Comparison of ENCODE assay signal across 8 mouse cellular contexts in the genomic region with DNA sequence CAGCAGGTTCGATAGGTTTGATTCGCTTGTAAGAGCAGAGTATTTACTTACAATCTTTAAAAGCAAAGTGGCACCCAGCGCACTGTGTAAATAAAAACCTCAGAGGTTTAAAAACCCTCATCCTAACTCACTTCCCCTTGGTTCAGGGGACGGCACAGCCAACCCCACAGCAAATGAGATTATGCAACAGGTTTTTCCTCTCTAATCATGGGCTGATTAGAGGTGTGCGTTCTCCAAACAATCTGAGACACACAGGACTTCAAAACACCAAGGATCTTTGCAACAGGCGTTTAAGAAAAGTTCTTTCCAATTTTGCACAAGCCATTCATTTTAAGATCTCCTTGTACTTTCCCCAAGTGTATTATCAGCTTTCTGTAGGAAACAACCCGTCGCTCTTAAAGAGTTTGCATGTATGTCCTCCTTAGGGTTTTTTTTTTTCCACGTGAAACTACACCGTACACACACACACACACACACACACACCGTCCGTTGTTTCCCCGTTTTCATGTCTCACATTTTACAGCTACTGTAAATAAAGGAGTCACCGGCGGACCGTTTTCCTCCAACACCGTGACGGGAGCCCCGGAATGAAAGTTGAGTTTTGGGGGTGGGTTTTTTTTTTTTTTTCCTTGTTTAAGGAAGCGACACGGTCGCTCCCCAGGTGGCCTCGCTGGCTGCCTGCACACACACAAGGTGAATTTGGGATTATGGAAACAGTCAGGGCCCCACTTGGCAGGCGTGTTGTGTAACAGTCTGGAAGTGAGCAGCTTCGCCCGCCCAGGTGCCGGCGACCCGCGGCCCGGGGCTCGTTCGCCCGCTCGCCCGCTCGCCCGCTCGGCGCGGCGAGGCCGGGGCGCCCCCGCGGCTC. TPM values are rescaled to one million over a fixed set of nuclear protein-coding genes. Genes with fewer than 3 reads are reported as not detected.
A peak's percentile ranks its signal among the peaks of the same experiment; 100 is the strongest.
DNase-seq lines count a peak whose midpoint lies in the region; ATAC-seq and TF ChIP-seq lines count a peak whose summit lies in the region.

No protein-coding gene starts in this region.

- no peaks in the 10 kb centered on the region for H3K9me3 ChIP-seq in G1E (replicated peaks)
- no peaks in the 10 kb centered on the region for H3K9me3 ChIP-seq in hindbrain, postnatal 0 days (ENCODE audit: low read length)
- H3K9me3 ChIP-seq in midbrain, embryonic 16.5 days (replicated peaks; ENCODE audit: control insufficient read depth, low read length, poor library complexity, severe bottlenecking) = no peaks in the 10 kb centered on the region

- intact Hi-C loops in gastrocnemius, postnatal 14 days (cut with DNase I; ENCODE audit: low total_unique reads) = no loop called here

- H3K36me3 ChIP-seq in G1E (replicated peaks) = peaks cover 8% of the 10 kb centered on the region
- no peaks in the 10 kb centered on the region for H3K36me3 ChIP-seq in hindbrain, postnatal 0 days (ENCODE audit: insufficient read depth, low read length)
- H3K36me3 ChIP-seq in liver, adult 2 months (ENCODE audit: control insufficient read depth, insufficient read depth, low read length) = peaks cover 4% of the 10 kb centered on the region
- no peaks in the 10 kb centered on the region for H3K36me3 ChIP-seq in midbrain, embryonic 16.5 days (ENCODE audit: control insufficient read depth, insufficient read depth, low read length)
- H3K36me3 ChIP-seq in testis, adult 2 months (ENCODE audit: control insufficient read depth, insufficient read depth, low read length) = no peaks in the 10 kb centered on the region

- peak overlapping the region; percentile 82 for H3K27ac ChIP-seq in hindbrain, postnatal 0 days
- peak overlapping the region; percentile 98 for H3K27ac ChIP-seq in liver, adult 2 months (replicated peaks; ENCODE audit: insufficient read depth, low read depth, low read length)
- H3K27ac ChIP-seq in midbrain, embryonic 16.5 days (ENCODE audit: low read length) = peak overlapping the region; percentile 76
- H3K27ac ChIP-seq in testis, adult 2 months (ENCODE audit: control insufficient read depth, insufficient read depth, low read depth, low read length) = peak overlapping the region; percentile 98

- peak; percentile 47 for ATAC-seq in G1E (ENCODE audit: extremely low read depth, insufficient number of reproducible peaks, low FRiP score, poor library complexity, severe bottlenecking)
- ATAC-seq in hindbrain, postnatal 0 days = peak; percentile 33
- peak; percentile 33; the same call in 1 of the 2 replicates for ATAC-seq in midbrain, embryonic 16.5 days

- DNase-seq in 3134 (ENCODE audit: extremely low read depth, insufficient read length, low spot score) (peak; percentile 62), G1E (ENCODE audit: low spot score) (peak; percentile 23)
- DNase-seq in cerebellum, adult 9-11 months = peak; percentile 76
- DNase-seq in gastrocnemius, postnatal 14 days = peak; percentile 32
- peak; percentile 38 for DNase-seq in hindbrain, postnatal 0 days (ENCODE audit: low spot score)
- peak; percentile 97 for DNase-seq in liver, adult 2 months (ENCODE audit: extremely low read depth, low read depth, low spot score)

- H3K4me2 ChIP-seq in hindbrain, postnatal 0 days (ENCODE audit: low read depth, low read length) = peak overlapping the region; percentile 76
- H3K4me2 ChIP-seq in midbrain, embryonic 16.5 days (ENCODE audit: low read length) = peak overlapping the region; percentile 93

- H3K79me2 ChIP-seq in liver, adult 2 months (ENCODE audit: control insufficient read depth, insufficient read depth, low read length) = peaks cover 9% of the 10 kb centered on the region; the same call in 1 of the 2 replicates

- peak overlapping the region; percentile 77 for H3K9ac ChIP-seq in hindbrain, postnatal 0 days (replicated peaks; ENCODE audit: low read length)
- peak overlapping the region; percentile 100 for H3K9ac ChIP-seq in liver, adult 2 months (ENCODE audit: low read depth, low read length)
- H3K9ac ChIP-seq in midbrain, embryonic 16.5 days (ENCODE audit: low read depth, low read length) = peak overlapping the region; percentile 74

- H3K27me3 ChIP-seq in G1E (ENCODE audit: insufficient read depth, low read length) = no peaks in the 10 kb centered on the region
- no peaks in the 10 kb centered on the region for H3K27me3 ChIP-seq in hindbrain, postnatal 0 days (ENCODE audit: insufficient read depth, low read length)
- no peaks in the 10 kb centered on the region for H3K27me3 ChIP-seq in liver, adult 2 months (ENCODE audit: control insufficient read depth, insufficient read depth, low read length)
- H3K27me3 ChIP-seq in midbrain, embryonic 16.5 days (ENCODE audit: control insufficient read depth, insufficient read depth, low read depth, low read length) = peaks cover 2% of the 10 kb centered on the region; the same call in 1 of the 2 replicates
- H3K27me3 ChIP-seq in testis, adult 2 months (ENCODE audit: control insufficient read depth, insufficient read depth, low read length) = no peaks in the 10 kb centered on the region

- WGBS in hindbrain, postnatal 0 days = 1% methylated on average over 42 of the region's 46 CpGs
- 8% methylated on average over 46 of the region's 46 CpGs for WGBS in liver, adult 2 months
- under 1% methylated on average over 46 of the region's 46 CpGs for WGBS in midbrain, embryonic 16.5 days

- peak overlapping the region; percentile 85 for H3K4me3 ChIP-seq in G1E (ENCODE audit: low read depth, low read length)
- H3K4me3 ChIP-seq in hindbrain, postnatal 0 days (ENCODE audit: low read length) = peak overlapping the region; percentile 76
- H3K4me3 ChIP-seq in liver, adult 2 months (ENCODE audit: insufficient read depth, low read depth, low read length) = peak overlapping the region; percentile 96
- peak overlapping the region; percentile 74 for H3K4me3 ChIP-seq in midbrain, embryonic 16.5 days (ENCODE audit: low read depth, low read length)
- H3K4me3 ChIP-seq in testis, adult 2 months (ENCODE audit: control insufficient read depth, low read depth, low read length) = peak overlapping the region; percentile 98

- H3K4me1 ChIP-seq in G1E (ENCODE audit: insufficient read depth, low read depth, low read length) = peaks cover 47% of the 10 kb centered on the region
- H3K4me1 ChIP-seq in hindbrain, postnatal 0 days (ENCODE audit: insufficient read depth, low read length) = peaks cover 3% of the 10 kb centered on the region; the same call in 1 of the 2 replicates
- peaks cover 9% of the 10 kb centered on the region; the same call in 1 of the 2 replicates for H3K4me1 ChIP-seq in liver, adult 2 months (ENCODE audit: control insufficient read depth, insufficient read depth, low read length)
- H3K4me1 ChIP-seq in midbrain, embryonic 16.5 days (ENCODE audit: control insufficient read depth, insufficient read depth, low read length) = no peaks in the 10 kb centered on the region
- peaks cover 19% of the 10 kb centered on the region for H3K4me1 ChIP-seq in testis, adult 2 months (ENCODE audit: control insufficient read depth, insufficient read depth, low read length)

- no peak for TF ChIP-seq CTCF in G1E (IDR thresholded peaks at IDR 0.05; ENCODE audit: low read depth, low read length)
- TF ChIP-seq CTCF in hindbrain, postnatal 0 days (IDR thresholded peaks at IDR 0.05; ENCODE audit: low read depth) = no peak
- TF ChIP-seq CTCF in liver, adult 2 months (IDR thresholded peaks at IDR 0.05; ENCODE audit: low read depth, low read length) = no peak
- TF ChIP-seq CTCF in testis, adult 2 months (IDR thresholded peaks at IDR 0.05; ENCODE audit: control insufficient read depth, insufficient read depth, insufficient replicate concordance, low read depth, low read length) = no peak

- no peak for TF ChIP-seq POLR2A in liver, adult 2 months (IDR thresholded peaks at IDR 0.05; ENCODE audit: extremely low read depth, insufficient read depth, low read length)
- TF ChIP-seq POLR2A in testis, adult 2 months (IDR thresholded peaks at IDR 0.05; ENCODE audit: control insufficient read depth, low read depth, low read length) = no peak

RNA-seq across cellular contexts. Expression of gene Dusp16, which starts 0.9 kb away (rescaled TPM):
- total RNA-seq in G1E (2014; fragmentation: Nextera tagmentation) = 55.5 TPM in 2 replicates
- total RNA-seq in G1E (2017) = 9.9 and 15.0 TPM in 2 replicates
- 2.9 and 5.2 TPM in 2 replicates for polyA plus RNA-seq in G1E (2012)
- 10 to 100 TPM; 13.5 to 14.4 TPM for total RNA-seq in gastrocnemius, postnatal 14 days (2021)
- total RNA-seq in hindbrain, postnatal 0 days (2014; rRNA removed) = 6.3 and 7.8 TPM in 2 replicates
- polyA plus RNA-seq in hindbrain, postnatal 0 days (2015; fragmentation: Nextera tagmentation; extraction: Ambion mirVana) = 4.1 and 4.5 TPM in 2 replicates
- 19.7 and 21.1 TPM in 2 replicates for total RNA-seq in liver, adult 2 months (2014; rRNA removed)
- 17.4 and 20.0 TPM in 2 replicates for polyA plus RNA-seq in liver, adult 2 months (2012; rRNA removed)
- polyA plus RNA-seq in midbrain, embryonic 16.5 days (2015; fragmentation: Nextera tagmentation; extraction: Ambion mirVana) = 4.7 and 5.5 TPM in 2 replicates
- 11.0 and 16.1 TPM in 2 replicates for polyA plus RNA-seq in testis, adult 2 months (2012; rRNA removed)

RNA-seq across cellular contexts. Expression of gene Crebl2, which starts 38.5 kb away (rescaled TPM):
- total RNA-seq in G1E (2014; fragmentation: Nextera tagmentation) = 8.4 and 11.4 TPM in 2 replicates
- 10.7 and 12.3 TPM in 2 replicates for total RNA-seq in G1E (2017)
- polyA plus RNA-seq in G1E (2012) = 2.0 and 2.4 TPM in 2 replicates
- total RNA-seq in gastrocnemius, postnatal 14 days (2021) = 1 to 10 TPM; 3.5 to 5.0 TPM
- total RNA-seq in hindbrain, postnatal 0 days (2014; rRNA removed) = 2.7 and 4.4 TPM in 2 replicates
- 2.6 and 3.6 TPM in 2 replicates for polyA plus RNA-seq in hindbrain, postnatal 0 days (2015; fragmentation: Nextera tagmentation; extraction: Ambion mirVana)
- total RNA-seq in liver, adult 2 months (2014; rRNA removed) = 48.5 and 49.5 TPM in 2 replicates
- polyA plus RNA-seq in liver, adult 2 months (2012; rRNA removed) = 20.9 and 23.2 TPM in 2 replicates
- polyA plus RNA-seq in midbrain, embryonic 16.5 days (2015; fragmentation: Nextera tagmentation; extraction: Ambion mirVana) = 4.3 and 4.8 TPM in 2 replicates
- 7.7 and 11.2 TPM in 2 replicates for polyA plus RNA-seq in testis, adult 2 months (2012; rRNA removed)

Comparison
In these comparisons a context has a peak if more than half of its experiments do, and no peak if none do; other contexts are left out.
1. Peak in every context shown above with its lines: DNase-seq, ATAC-seq, H3K4me3 ChIP-seq and H3K27ac ChIP-seq.
2. DNase-seq: peak in every context shown above with its lines; median percentile 97 in liver, adult 2 months; 76 in cerebellum, adult 9-11 months; 62 in 3134; 38 in hindbrain, postnatal 0 days; 32 in gastrocnemius, postnatal 14 days; 23 in G1E.